Mouse (Mus musculus) heart, postnatal 10 days (tissue): ENCODE measurements around the gene Evi2a. TPM values are rescaled to one million over a fixed set of nuclear protein-coding genes. Genes with fewer than 3 reads are reported as not detected.

Experiments used
- total RNA-seq, 2 experiments: library from RNA; stranded (reverse); gene quantifications; 2 replicates each; pipeline ENCODE4 v1.2.3; 2021

Evi2a gene
- total RNA-seq, 2 experiments from 2014 or later, result 0.81 to 2.0 TPM

Other genes with a start within 250 kb of the Evi2a start
- gene Gm9964, start 233.7 kb downstream of the Evi2a start, total RNA-seq, result under 1 TPM in 1 of 2 experiments, not detected in 1; 0.37 TPM
- gene Nf1, start 190.9 kb downstream of the Evi2a start, total RNA-seq, result 10 to 100 TPM; 37.5 to 38.6 TPM
- not detected for gene Omg, start 26.5 kb downstream of the Evi2a start, total RNA-seq
- gene Evi2b, start 6.8 kb downstream of the Evi2a start, total RNA-seq, result 1 to 10 TPM in 1 of 2 experiments, under 1 TPM in 1; 0.77 to 1.2 TPM
- gene Evi2, start within 50 bp of the Evi2a start, total RNA-seq, result under 1 TPM; 0.10 TPM
- gene Rab11fip4, start 60.6 kb upstream of the Evi2a start, total RNA-seq, result under 1 TPM; 0.07 to 0.38 TPM